Mouse (Mus musculus): ENCODE results near the gene Zfp354c.

DNA sequence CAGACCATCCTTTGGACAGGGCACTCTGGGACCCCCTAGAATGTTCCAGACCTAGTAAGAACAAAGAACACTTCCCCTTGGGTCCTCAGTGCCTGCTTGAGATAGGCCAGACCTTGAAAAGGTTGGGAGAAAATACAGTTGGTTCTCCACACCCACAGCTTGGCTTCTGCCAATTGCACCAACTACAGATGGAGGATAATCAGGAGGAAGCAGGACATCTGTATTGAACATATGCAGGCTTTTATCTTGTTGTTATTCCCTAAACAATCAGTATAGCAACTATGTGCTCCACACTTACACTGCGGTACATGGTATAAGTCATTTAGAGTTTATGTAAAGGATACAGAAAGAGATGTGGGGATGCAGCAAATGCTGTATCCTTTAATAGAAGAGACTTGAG is 56.5 kb downstream of the Zfp354c start:
- TF ChIP-seq CTCF (IDR thresholded peaks at IDR 0.05; ENCODE audit: borderline replicate concordance, insufficient read depth, low read depth, low read length) (no peak), POLR2A (IDR thresholded peaks at IDR 0.05; ENCODE audit: borderline replicate concordance, insufficient read depth, low read length) (no peak)
